Mouse (Mus musculus) kidney, embryonic 16.5 days (tissue): ENCODE measurements around the gene Hecw1. TPM values are rescaled to one million over a fixed set of nuclear protein-coding genes. Genes with fewer than 3 reads are reported as not detected.

ENCODE experiments used
- ATAC-seq: fragments of 200-750 bp; cut with Nextera tagmentation; 2 replicates; pipeline ENCODE4 v1.8.0; 2017; ENCODE audit warnings: moderate TSS enrichment; ENCODE audit not compliant: low FRiP score, low TSS enrichment
- H3K27ac ChIP-seq: fragments of 300-500 bp; sonication (generic); 2 replicates; pipeline ENCODE4 v1.5.1; 2014; ENCODE audit warnings: low read length
- H3K27me3 ChIP-seq: fragments of 300-500 bp; sonication (generic); 2 replicates; pipeline ENCODE4 v1.6.1; 2014; ENCODE audit warnings: low read length, control low read depth, mixed read lengths; ENCODE audit not compliant: insufficient read depth
- H3K36me3 ChIP-seq: fragments of 300-500 bp; sonication (generic); 2 replicates; pipeline ENCODE4 v1.6.1; 2014; ENCODE audit warnings: low read length, control low read depth, mixed read lengths; ENCODE audit not compliant: insufficient read depth
- H3K4me1 ChIP-seq: fragments of 300-500 bp; sonication (generic); 2 replicates; pipeline ENCODE4 v1.6.1; 2014; ENCODE audit warnings: low read length, control low read depth, mixed read lengths; ENCODE audit not compliant: insufficient read depth
- H3K4me2 ChIP-seq: fragments of 300-500 bp; sonication (generic); replicated peaks from 2 replicates; pipeline ENCODE4 v1.6.1; 2014; ENCODE audit warnings: low read depth, low read length
- H3K4me3 ChIP-seq: fragments of 300-500 bp; sonication (generic); 2 replicates; pipeline ENCODE4 v1.5.1; 2014; ENCODE audit warnings: mild to moderate bottlenecking, low read length
- H3K9ac ChIP-seq: fragments of 300-500 bp; sonication (generic); replicated peaks from 2 replicates; pipeline ENCODE4 v1.6.1; 2014; ENCODE audit warnings: low read length
- H3K9me3 ChIP-seq: fragments of 300-500 bp; sonication (generic); 2 replicates; pipeline ENCODE4 v1.6.1; 2016; ENCODE audit warnings: low read length, control low read depth
- WGBS: fragments of 180-500 bp; shearing (Covaris S2); extraction: QIAGEN DNeasy Blood & Tissue Kit; methylation state at CpG from one replicate; pipeline ENCODE4 v1.1.7; 2014; 5-methylcytosine and 5-hydroxymethylcytosine counted together
- polyA plus RNA-seq: library from polyadenylated mRNA; unstranded; fragments of >200 nt; fragmentation: Nextera tagmentation; extraction: Ambion mirVana; gene quantifications from 2 replicates; pipeline ENCODE4 v1.2.1, GENCODE M21; 2015

Gene Hecw1
- polyA plus RNA-seq = 0.14 and 0.27 TPM in 2 replicates

DNA sequence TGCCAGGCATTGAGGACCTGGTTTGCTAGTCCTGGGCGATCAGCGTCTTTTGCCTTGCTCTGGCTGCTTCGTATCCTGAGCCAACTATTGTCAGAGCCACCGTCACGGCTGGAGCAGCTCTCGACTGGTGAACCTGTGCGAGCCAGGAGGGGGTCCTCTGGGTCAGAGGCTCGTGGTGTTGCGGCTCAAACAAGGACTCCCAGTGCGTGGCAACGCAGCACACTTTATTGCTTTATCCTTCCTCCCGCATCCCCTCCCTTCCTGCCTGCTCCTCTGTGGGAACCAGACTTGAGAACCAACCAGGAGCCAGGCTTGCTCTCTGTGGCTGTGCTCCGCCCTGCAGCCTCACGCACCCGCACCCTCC lies at the start of gene Hecw1:
Hecw1 (minus strand) TSS at position 323 of the 364 bp plus-strand sequence.
- 0 out of 2 replicates have a peak, but pooled peaks cover 6% of the 10 kb centered on the region for H3K4me1 ChIP-seq
- WGBS = under 1% methylated on average over 15 of the region's 15 CpGs
- no peak within 1 kb of the TSS for H3K27ac ChIP-seq
- no peaks in the 10 kb centered on the region for H3K36me3 ChIP-seq
- peak; percentile 69 for ATAC-seq
- H3K4me2 ChIP-seq = peak within 1 kb of the TSS; percentile 93
- H3K9me3 ChIP-seq = no peaks in the 10 kb centered on the region
- peaks cover 32% of the 10 kb centered on the region for H3K27me3 ChIP-seq
- peak within 1 kb of the TSS; percentile 55 for H3K4me3 ChIP-seq
- peak within 1 kb of the TSS; percentile 54 for H3K9ac ChIP-seq

DNA sequence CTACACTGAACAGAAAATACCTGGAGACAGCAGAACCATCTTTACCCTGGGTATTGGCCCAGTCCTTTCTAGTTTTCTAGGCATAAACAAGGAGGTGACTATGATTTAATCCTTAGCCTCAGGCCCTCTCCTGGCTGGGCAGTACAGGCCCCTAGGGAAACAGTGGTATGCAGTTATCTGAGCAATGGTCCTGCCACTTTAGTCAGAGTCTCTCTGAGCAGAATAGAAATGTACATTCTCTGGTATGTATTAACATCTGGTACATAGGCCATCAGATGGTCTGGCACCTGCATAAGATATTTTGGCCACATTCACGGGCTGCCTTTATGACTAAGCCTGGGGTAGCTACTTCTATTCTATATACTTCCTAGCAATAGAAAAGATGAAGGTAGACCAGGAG lies 38.3 kb upstream of the Hecw1 start:
- Histone ChIP-seq H3K9ac (no peak overlapping the region), H3K36me3 (no peaks in the 10 kb centered on the region), H3K4me1 (no peaks in the 10 kb centered on the region), H3K4me3 (no peak overlapping the region), H3K4me2 (no peak overlapping the region), H3K27ac (no peak overlapping the region), H3K9me3 (no peaks in the 10 kb centered on the region), H3K27me3 (no peaks in the 10 kb centered on the region)
- ATAC-seq = no peak
- WGBS = 93% methylated on average over 1 of the region's 1 CpGs

DNA sequence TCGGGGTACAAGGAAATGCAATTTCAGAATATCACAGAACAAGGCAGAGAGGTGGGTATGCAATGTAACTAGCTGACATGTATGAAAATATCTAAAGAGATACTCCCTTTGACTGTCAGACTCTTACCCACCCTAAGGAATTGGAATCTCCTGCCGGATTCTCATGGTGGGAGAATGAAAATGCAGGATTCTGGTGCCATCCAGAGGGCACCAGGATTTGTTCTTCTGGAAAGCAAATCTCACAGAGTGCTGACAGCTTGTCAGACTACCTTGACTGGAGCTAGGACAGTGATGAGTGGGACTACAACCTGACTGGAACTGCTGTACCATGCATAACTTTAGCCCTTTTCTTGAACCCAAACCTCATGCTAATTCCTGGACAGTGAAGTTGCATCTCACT lies 29.6 kb upstream of the Hecw1 start:
- 77% methylated on average over 2 of the region's 2 CpGs for WGBS
- Histone ChIP-seq H3K4me2 (no peak overlapping the region), H3K4me3 (no peak overlapping the region), H3K9me3 (no peaks in the 10 kb centered on the region), H3K9ac (no peak overlapping the region), H3K27ac (no peak overlapping the region), H3K4me1 (no peaks in the 10 kb centered on the region), H3K27me3 (no peaks in the 10 kb centered on the region), H3K36me3 (no peaks in the 10 kb centered on the region)
- no peak for ATAC-seq

DNA sequence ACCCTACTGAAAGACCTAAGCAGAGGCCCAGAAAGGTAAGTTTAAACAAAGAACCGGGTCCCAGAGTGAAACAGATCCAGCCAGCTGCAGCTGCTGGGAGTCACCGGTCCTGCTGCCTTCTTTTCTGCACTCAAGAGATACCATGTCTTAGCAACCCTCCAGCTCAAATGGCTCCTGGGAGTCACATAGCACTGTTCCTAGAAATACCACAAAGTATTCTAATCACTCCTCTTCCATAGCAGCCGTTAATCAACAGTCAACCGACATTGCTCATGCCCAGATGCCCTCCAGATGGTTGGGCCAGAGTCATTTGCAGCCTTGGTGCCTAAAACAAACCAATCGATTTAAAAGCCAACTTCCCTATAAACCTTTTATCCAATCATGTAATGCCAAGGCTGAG lies 19.8 kb upstream of the Hecw1 start:
- no peaks in the 10 kb centered on the region for H3K9me3 ChIP-seq
- H3K27ac ChIP-seq = no peak overlapping the region
- no peaks in the 10 kb centered on the region for H3K36me3 ChIP-seq
- H3K4me1 ChIP-seq = no peaks in the 10 kb centered on the region
- H3K9ac ChIP-seq = no peak overlapping the region
- H3K4me2 ChIP-seq = no peak overlapping the region
- WGBS = 67% methylated on average over 5 of the region's 5 CpGs
- H3K27me3 ChIP-seq = no peaks in the 10 kb centered on the region
- H3K4me3 ChIP-seq = no peak overlapping the region
- no peak for ATAC-seq

GRCm38 (mm10) chr13:14522128-14522905 lies 711 bp downstream of the Hecw1 start:
- Histone ChIP-seq H3K9ac (peak overlapping the region; percentile 54), H3K27me3 (peaks cover 32% of the 10 kb centered on the region), H3K4me3 (peak overlapping the region; percentile 55), H3K4me1 (0 out of 2 replicates have a peak, but pooled peaks cover 6% of the 10 kb centered on the region), H3K27ac (no peak overlapping the region), H3K4me2 (peak overlapping the region; percentile 93), H3K36me3 (no peaks in the 10 kb centered on the region), H3K9me3 (no peaks in the 10 kb centered on the region)
- WGBS = 3% methylated on average over 32 of the region's 38 CpGs
- ATAC-seq = peak; percentile 92

- ATAC-seq = peak; percentile 33
- Histone ChIP-seq H3K4me3 (peak overlapping the region; percentile 55), H3K9me3 (no peaks in the 10 kb centered on the region), H3K9ac (no peak overlapping the region), H3K36me3 (no peaks in the 10 kb centered on the region), H3K27ac (no peak overlapping the region), H3K27me3 (peaks cover 32% of the 10 kb centered on the region), H3K4me1 (0 out of 2 replicates have a peak, but pooled peaks cover 6% of the 10 kb centered on the region), H3K4me2 (peak overlapping the region; percentile 93)
- WGBS = 29% methylated on average over 4 of the region's 4 CpGs
Observed at GRCm38 (mm10) chr13:14521746-14522127, 1.3 kb downstream of the Hecw1 start.

DNA sequence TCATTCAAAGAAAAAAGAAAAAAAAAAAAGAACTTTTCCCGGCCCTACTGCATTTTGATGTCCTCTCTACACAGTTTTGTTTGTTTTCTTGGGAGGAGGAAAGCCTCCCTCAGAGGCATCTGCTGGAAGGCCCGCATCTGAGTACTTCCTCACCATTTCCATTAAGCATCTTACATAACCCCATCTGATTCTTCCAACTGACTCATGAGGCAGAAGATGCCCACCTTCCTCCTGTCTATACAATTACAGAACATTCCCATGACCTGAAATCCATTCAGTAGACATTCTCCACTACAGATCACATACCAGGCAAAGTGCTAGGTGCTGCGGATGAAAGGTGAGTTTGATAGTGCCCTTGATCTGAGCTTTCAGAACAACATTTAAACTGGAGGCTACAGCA lies 3.4 kb downstream of the Hecw1 start:
- no peak for ATAC-seq
- Histone ChIP-seq H3K36me3 (no peaks in the 10 kb centered on the region), H3K4me2 (no peak overlapping the region), H3K27me3 (peaks cover 27% of the 10 kb centered on the region), H3K4me3 (no peak overlapping the region), H3K4me1 (0 out of 2 replicates have a peak, but pooled peaks cover 6% of the 10 kb centered on the region), H3K9me3 (no peaks in the 10 kb centered on the region), H3K27ac (no peak overlapping the region), H3K9ac (no peak overlapping the region)
- 78% methylated on average over 3 of the region's 3 CpGs for WGBS

- Histone ChIP-seq H3K9ac (no peak overlapping the region), H3K36me3 (no peaks in the 10 kb centered on the region), H3K27me3 (peaks cover 13% of the 10 kb centered on the region; the same call in 1 of the 2 replicates), H3K4me1 (0 out of 2 replicates have a peak, but pooled peaks cover 4% of the 10 kb centered on the region), H3K4me3 (no peak overlapping the region), H3K27ac (no peak overlapping the region), H3K4me2 (no peak overlapping the region), H3K9me3 (no peaks in the 10 kb centered on the region)
- no peak for ATAC-seq
- 88% methylated on average over 3 of the region's 3 CpGs for whole genome bisulfite sequencing
Observed at GRCm38 (mm10) chr13:14517478-14517877, 5.5 kb downstream of the Hecw1 start.

DNA sequence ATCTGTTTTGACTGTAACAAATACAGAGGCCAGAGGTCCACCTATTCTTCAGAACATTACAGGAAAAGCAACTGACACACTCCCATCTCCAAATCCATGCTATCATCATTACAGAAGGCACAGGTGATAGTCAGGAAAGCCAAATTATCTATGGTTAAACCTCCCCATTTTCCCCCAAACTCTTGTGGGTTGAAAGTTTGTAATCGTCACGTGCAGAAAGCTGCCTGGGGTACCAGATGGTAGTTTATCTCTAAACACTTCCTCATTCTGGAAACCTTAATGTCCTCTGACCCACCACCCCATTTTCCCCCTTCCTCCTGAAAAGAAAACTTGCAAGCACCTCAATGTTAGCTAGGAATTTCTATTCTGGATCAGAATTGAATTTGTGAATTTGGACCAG lies 7.9 kb downstream of the Hecw1 start:
- Histone ChIP-seq H3K27me3 (no peaks in the 10 kb centered on the region), H3K4me3 (no peak overlapping the region), H3K4me1 (no peaks in the 10 kb centered on the region), H3K36me3 (no peaks in the 10 kb centered on the region), H3K27ac (no peak overlapping the region), H3K4me2 (no peak overlapping the region), H3K9me3 (no peaks in the 10 kb centered on the region), H3K9ac (no peak overlapping the region)
- 85% methylated on average over 2 of the region's 2 CpGs for WGBS
- no peak for ATAC-seq

DNA sequence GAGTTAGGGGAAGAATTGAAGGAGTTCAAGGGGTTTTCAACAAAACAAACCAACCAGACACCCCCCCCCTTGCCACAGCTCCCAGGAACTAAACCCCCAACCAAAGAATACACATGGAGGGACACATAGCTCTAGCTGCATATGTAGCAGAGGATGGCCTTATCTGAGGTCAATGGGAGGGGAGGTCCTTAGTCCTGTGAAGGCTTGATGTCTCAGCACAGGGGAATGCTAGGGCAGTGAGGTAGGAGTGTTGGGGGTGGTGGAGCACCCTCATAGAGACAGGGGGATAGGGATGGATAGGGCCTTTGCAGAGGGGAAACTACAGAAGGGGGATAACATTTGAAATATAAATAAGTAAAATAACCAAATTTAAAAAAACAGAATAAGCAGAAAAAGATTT lies 9.1 kb downstream of the Hecw1 start:
- no peaks in the 10 kb centered on the region for H3K36me3 ChIP-seq
- no peak overlapping the region for H3K4me3 ChIP-seq
- H3K9me3 ChIP-seq = no peaks in the 10 kb centered on the region
- ATAC-seq = no peak
- no peaks in the 10 kb centered on the region for H3K4me1 ChIP-seq
- no peak overlapping the region for H3K4me2 ChIP-seq
- no peak overlapping the region for H3K9ac ChIP-seq
- no peak overlapping the region for H3K27ac ChIP-seq
- no peaks in the 10 kb centered on the region for H3K27me3 ChIP-seq
